Mouse (Mus musculus) brown adipose tissue, adult 24 weeks (tissue): ENCODE data around the gene Tpte. TPM values are rescaled to one million over a fixed set of nuclear protein-coding genes. Genes with fewer than 3 reads are reported as not detected.
"Not testable (repeated sequence)": the region's sequence is repeated elsewhere in the genome, so short reads cannot be mapped to it uniquely, and the experiment has no call there.

Experiments
- H3K27ac ChIP-seq: fragments of 200-500 bp; replicated peaks from 2 replicates; pipeline ENCODE4 v1.5.1; 2012; ENCODE audit warnings: low read depth, mild to moderate bottlenecking, low read length
- H3K4me1 ChIP-seq: fragments of 200-500 bp; 2 replicates; pipeline ENCODE4 v1.6.1; 2012; ENCODE audit warnings: low read length, mixed read lengths; ENCODE audit not compliant: control insufficient read depth, insufficient read depth, insufficient read length
- H3K4me3 ChIP-seq: fragments of 200-500 bp; 2 replicates; pipeline ENCODE4 v1.5.1; 2012; ENCODE audit warnings: low read depth, mild to moderate bottlenecking, low read length, moderate library complexity; ENCODE audit not compliant: insufficient read depth
- polyA plus RNA-seq: library from polyadenylated mRNA; stranded (reverse); fragments of >200 nt; gene quantifications from 2 replicates; pipeline ENCODE4 v1.2.4, GENCODE M21; 2012; ENCODE audit not compliant: missing spikeins, insufficient read depth, insufficient read length

Gene Tpte
- polyA plus RNA-seq, 1 experiment: 1.1 TPM

DNA sequence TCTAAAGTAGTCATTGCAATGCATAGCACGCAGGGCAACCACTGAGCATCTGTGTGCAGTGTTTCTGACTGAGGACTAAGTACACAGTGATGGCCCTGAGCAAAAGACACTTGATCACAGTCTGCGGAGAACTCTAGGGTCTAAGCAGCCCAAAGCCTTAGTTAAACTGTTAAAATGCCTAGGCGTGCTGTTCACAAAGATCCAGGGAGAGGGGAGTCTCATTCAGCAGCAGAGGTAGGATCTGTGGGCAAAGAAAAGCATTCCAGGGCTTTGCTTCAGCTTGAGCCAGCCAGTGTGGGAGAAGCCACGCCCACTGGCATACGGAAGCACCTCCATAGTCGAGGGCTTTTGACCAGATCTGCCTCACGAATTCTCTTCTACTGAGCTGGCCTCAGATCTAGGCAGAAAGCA is 19.7 kb downstream of the Tpte start:
- Histone ChIP-seq H3K27ac (no peak overlapping the region), H3K4me1 (no peaks in the 10 kb centered on the region), H3K4me3 (no peak overlapping the region)

DNA sequence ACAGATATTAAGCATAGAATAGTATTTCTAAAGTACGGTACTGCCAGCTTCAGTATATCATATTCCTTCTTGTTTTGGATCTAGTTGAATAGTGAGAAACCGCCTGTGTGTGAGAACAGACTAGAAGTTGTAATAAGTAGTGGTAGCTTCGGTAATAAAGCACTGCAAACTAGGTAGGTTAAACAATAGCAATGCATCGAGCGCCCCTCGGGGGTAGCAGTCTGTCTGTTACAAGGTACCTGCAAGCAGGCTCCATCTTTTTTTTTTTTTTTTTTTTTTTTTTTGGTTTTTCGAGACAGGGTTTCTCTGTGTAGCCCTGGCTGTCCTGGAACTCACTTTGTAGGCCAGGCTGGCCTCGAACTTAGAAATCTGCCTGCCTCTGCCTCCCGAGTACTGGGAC is 20.8 kb downstream of the Tpte start:
- not testable (repeated sequence) for H3K4me1 ChIP-seq, H3K27ac ChIP-seq, H3K4me3 ChIP-seq

- no peak overlapping the region for H3K4me3 ChIP-seq
- H3K4me1 ChIP-seq: no peaks in the 10 kb centered on the region
- no peak overlapping the region for H3K27ac ChIP-seq
Observed at GRCm38 (mm10) chr8:22306999-22307398, 23.8 kb downstream of the Tpte start.

- Histone ChIP-seq H3K4me3 (no peak overlapping the region), H3K27ac (no peak overlapping the region), H3K4me1 (no peaks in the 10 kb centered on the region)
Observed at GRCm38 (mm10) chr8:22311446-22311845, 28.2 kb downstream of the Tpte start.

DNA sequence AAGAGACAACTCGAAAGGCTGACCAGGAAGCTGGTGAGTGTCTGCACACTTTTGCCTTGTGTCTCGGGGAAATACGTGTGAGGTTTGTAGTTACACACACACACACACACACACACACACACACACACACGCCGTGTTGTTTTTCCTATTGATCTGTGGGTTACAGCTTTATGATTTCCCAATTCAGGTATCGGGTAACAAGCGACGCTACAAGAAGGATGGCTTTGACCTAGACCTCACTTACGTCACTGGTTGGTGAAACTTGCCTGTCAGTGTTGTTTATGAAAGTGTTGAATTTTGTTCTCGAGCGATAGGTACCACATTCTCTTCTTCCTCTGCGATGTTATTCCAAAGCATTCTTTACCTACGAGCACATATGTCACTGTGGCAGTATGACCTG is 52.2 kb downstream of the Tpte start:
- Histone ChIP-seq H3K4me1 (no peaks in the 10 kb centered on the region), H3K27ac (no peak overlapping the region), H3K4me3 (no peak overlapping the region)

GRCm38 (mm10) chr8:22359359-22359758 is 76.1 kb downstream of the Tpte start:
- Histone ChIP-seq H3K4me3 (no peak overlapping the region), H3K27ac (no peak overlapping the region), H3K4me1 (no peaks in the 10 kb centered on the region)

DNA sequence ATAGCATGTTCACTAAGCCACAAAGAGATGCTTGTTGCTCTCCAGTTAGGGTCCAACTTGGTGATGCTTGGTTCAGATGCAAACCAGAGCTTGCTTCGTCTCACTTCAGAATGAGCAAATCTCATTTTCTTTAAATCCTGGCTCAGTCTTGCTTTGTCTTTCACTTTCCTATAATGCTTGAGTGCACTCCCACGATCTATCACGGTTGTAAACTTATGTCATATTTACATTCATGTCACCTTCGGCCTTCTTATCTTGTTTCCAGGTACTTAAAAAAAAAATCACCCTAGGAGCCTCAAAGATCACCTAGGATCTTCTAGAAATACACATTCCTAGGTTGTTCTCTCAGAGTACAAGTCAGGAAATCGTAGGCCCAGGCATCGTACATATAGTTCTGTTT is 76.6 kb downstream of the Tpte start:
- Histone ChIP-seq H3K4me3 (no peak overlapping the region), H3K27ac (no peak overlapping the region), H3K4me1 (no peaks in the 10 kb centered on the region)

GRCm38 (mm10) chr8:22376311-22376710 is 93.1 kb downstream of the Tpte start:
- no peak overlapping the region for H3K4me3 ChIP-seq
- H3K27ac ChIP-seq: no peak overlapping the region
- no peaks in the 10 kb centered on the region for H3K4me1 ChIP-seq

DNA sequence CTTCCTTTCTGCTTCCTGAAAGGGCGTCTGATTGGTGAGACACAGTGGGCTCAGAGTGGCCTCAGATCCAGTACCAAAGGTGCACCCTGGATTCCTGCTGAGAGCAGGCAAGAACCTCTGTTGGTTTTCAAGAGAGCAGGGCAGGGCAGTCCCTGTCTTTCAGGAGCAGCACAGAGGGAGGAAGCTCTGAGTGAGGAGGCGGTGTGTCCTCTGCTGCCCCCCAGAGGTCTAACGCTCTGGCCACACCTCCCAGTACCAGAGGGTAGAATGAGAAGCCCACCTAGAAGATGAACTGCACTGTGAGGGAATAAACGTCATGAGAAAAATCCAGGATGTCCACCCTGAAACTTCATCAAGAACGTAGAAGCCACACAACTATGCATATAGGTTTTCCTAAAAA is 93.7 kb downstream of the Tpte start:
- H3K4me3 ChIP-seq: no peak overlapping the region
- H3K27ac ChIP-seq: no peak overlapping the region
- no peaks in the 10 kb centered on the region for H3K4me1 ChIP-seq

- Histone ChIP-seq H3K27ac (no peak overlapping the region), H3K4me3 (no peak overlapping the region)
Observed at GRCm38 (mm10) chr8:22380934-22381333, 97.7 kb downstream of the Tpte start.

DNA sequence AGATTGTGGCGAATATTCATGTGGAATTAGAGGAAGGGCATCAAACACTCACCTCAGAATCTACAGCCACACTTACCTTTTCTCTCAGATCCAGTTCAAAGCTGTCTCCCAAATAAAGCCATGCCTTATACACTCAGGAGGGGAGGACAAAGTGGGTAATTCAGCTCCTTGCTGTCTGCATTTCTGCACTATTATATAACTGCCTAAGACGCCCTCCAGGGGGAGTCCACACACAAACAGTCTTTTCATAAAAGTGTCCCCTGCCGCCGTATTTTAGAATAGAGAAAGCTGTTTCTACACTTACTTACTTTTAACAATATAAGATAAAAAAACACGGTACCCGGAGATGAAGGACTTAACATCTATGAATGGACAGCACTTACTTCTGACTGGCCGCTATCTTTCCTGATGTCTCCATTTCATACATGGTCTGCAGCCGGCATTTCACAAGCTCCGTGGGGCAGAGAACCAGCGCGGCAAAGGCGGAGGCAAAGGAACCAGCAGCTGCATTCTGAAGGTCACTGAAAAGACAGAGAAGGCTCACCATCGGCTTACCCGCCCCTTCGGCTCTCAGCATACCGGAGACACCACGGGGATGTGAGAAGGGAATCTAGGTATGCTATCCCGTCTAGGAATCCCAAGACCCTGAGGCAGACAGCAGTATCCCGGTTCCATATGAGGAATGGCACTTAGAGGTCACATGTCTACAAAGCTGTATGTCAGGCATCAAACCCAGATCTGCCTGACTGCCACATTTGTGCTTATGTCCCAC is 99.8 kb downstream of the Tpte start:
- H3K4me3 ChIP-seq: no peak overlapping the region
- no peak overlapping the region for H3K27ac ChIP-seq
- no peaks in the 10 kb centered on the region for H3K4me1 ChIP-seq

More at GRCm38 (mm10) chr8:22380934-22381333, 97.7 kb downstream of the Tpte start:
- no peaks in the 10 kb centered on the region for H3K4me1 ChIP-seq

DNA sequence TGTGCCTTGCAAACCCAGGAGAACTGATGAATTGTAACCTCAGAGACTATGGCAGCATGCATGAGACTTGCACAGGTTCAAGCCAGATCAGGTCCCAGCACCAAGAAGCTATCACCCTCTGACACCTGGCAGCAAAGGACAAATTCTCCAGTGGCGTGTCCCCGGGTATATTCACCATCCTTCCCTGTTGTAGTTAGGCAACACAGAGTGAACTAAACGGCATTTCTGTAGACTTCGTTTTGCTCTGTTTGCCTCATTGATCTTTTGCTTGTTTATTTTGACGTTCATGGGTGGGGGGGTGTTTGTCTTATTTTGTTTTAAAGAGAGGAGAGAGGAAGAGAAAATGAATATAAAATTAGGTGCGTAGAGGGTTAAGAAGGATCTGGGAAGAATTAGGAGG is 101.9 kb downstream of the Tpte start:
- Histone ChIP-seq H3K4me1 (no peaks in the 10 kb centered on the region), H3K27ac (no peak overlapping the region), H3K4me3 (no peak overlapping the region)

DNA sequence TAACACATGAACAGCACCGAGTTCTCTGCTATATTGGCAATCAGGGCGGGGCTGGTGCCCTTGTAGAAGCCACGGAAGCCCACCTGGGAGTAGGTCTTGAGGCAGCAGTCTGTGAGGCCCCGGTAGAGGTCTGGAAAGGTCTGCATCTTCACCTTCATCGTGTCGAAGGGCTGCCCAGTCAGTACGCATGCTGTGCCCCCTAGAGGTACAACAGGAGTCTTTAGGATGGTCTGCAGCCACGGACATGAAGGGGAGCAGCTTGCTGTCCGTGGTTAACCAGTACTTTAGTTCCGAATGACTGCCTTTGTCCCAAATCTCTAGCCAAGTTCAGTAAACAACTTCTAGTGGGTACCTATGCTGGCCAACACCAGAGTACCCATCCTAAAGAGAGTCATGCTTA is 106.6 kb downstream of the Tpte start:
- no peak overlapping the region for H3K4me3 ChIP-seq
- H3K4me1 ChIP-seq: no peaks in the 10 kb centered on the region
- H3K27ac ChIP-seq: no peak overlapping the region

DNA sequence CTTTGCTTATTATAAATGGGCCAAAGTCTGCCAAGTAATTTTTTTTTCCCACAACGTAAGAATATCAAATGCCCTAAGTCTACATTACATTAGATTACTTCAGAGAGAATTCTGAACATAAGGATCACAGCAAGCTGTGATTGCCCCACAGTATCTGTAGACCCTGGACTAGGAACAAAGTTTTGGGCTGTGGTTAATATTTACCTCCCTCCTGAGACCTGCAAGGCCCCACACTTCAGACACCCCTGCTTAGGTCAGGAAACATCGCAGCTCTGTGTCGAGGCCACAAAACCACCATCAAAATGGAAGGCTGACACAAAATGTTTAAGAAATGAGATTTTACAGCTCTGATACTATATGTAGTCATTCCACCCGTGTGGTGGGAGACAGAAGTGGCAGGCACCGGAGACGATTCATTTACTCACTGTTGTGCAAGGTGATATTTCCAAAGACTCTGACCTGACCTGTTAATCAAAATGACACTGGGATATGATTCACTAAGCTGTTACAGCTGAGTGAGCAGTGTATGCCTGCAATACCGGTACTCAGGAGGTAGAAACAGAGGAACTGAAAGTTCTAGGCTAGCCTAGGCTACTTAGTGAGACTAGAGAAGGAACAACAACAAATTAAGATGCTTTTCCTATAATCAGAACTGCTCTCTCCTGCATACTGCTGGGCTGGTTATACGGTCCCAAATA is 107.7 kb downstream of the Tpte start:
- no peaks in the 10 kb centered on the region for H3K4me1 ChIP-seq
- no peak overlapping the region for H3K4me3 ChIP-seq
- no peak overlapping the region for H3K27ac ChIP-seq

DNA sequence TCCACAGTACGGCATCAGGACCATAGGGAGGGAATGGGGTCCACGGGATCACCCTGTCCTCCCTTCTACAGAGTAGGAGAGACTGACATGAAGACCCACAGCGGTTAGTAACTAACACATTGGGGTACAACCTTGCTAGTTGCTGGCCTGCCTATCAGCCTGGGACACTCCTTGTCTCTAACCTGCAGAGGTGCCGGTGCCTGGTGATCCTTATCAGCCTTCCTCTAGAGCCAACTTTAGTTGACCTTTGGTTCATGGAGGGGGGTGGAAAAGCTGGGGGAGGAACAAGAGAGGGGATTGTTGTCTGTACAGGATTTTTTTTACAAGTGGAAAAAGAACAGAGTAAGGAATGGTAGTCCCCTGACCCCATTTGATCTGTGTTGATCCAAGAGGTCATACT is 111.2 kb downstream of the Tpte start:
- Histone ChIP-seq H3K4me1 (0 out of 2 replicates have a peak, but pooled peaks cover 2% of the 10 kb centered on the region), H3K27ac (no peak overlapping the region), H3K4me3 (no peak overlapping the region)

GRCm38 (mm10) chr8:22395256-22395655 is 112.0 kb downstream of the Tpte start:
- Histone ChIP-seq H3K4me1 (0 out of 2 replicates have a peak, but pooled peaks cover 2% of the 10 kb centered on the region), H3K4me3 (no peak overlapping the region), H3K27ac (no peak overlapping the region)
